Comparison of ENCODE assay signal across 26 mouse cellular contexts in genomic region chr8:115551262-115551661, GRCm38 (mm10).
DNase-seq lines count a peak whose midpoint lies in the region; ATAC-seq and TF ChIP-seq lines count a peak whose summit lies in the region.
"Had no signal": no experiment of that assay in that cellular context is flagged by ENCODE, and none has a peak within 500 bp of the region (broad histone marks: within the 10 kb centered on the region; RNA-seq: fewer than 3 reads in every experiment).

No protein-coding gene starts in this region.

- H3K9ac ChIP-seq in lung, postnatal 0 days (replicated peaks; ENCODE audit: low read depth) = no peak overlapping the region
- H3K9ac ChIP-seq: embryonic facial prominence, embryonic 13.5 days; forebrain, embryonic 13.5 days; limb, embryonic 15.5 days; liver, embryonic 14.5 days; neural tube, embryonic 15.5 days had no signal

- in situ Hi-C loops in Patski (cut with MboI; ENCODE audit: low pct_unique_long_range_greater_than_20kb) = loop anchor here (5.0 kb wide), 1 partner anchor 156 kb away; the partner anchor contains the start of gene Maf

- H3K36me3 ChIP-seq in lung, postnatal 0 days (ENCODE audit: insufficient read depth, low read length) = no peaks in the 10 kb centered on the region
- H3K36me3 ChIP-seq: embryonic facial prominence, embryonic 13.5 days; limb, embryonic 15.5 days; neural tube, embryonic 15.5 days had no signal

- no peak overlapping the region for H3K4me2 ChIP-seq in lung, postnatal 0 days (replicated peaks; ENCODE audit: low read depth, low read length)
- H3K4me2 ChIP-seq: embryonic facial prominence, embryonic 13.5 days; forebrain, embryonic 13.5 days; heart, embryonic 11.5 days; limb, embryonic 15.5 days; midbrain, embryonic 11.5 days; neural tube, embryonic 15.5 days had no signal

- TF ChIP-seq CTCF in lung, postnatal 0 days (IDR thresholded peaks at IDR 0.05) = no peak
- no peak for TF ChIP-seq CTCF in Patski (IDR thresholded peaks at IDR 0.05)

- H3K27me3 ChIP-seq in lung, postnatal 0 days (replicated peaks; ENCODE audit: insufficient read depth, low read length) = no peaks in the 10 kb centered on the region
- H3K27me3 ChIP-seq in Patski = peaks cover 4% of the 10 kb centered on the region
- H3K27me3 ChIP-seq: embryonic facial prominence, embryonic 13.5 days; forebrain, embryonic 13.5 days; limb, embryonic 15.5 days; neural tube, embryonic 15.5 days had no signal

- TF ChIP-seq EP300 in lung, postnatal 0 days (IDR thresholded peaks at IDR 0.05) = no peak

- no peaks in the 10 kb centered on the region for H3K4me1 ChIP-seq in lung, postnatal 0 days (ENCODE audit: insufficient read depth, low read depth, low read length)
- H3K4me1 ChIP-seq: embryonic facial prominence, embryonic 13.5 days; limb, embryonic 15.5 days had no signal

- WGBS in lung, postnatal 0 days = 66% methylated on average over 5 of the region's 5 CpGs

- POLR2A ChIA-PET in Patski (lab: Charles Lee) = interaction anchor here (0.6 kb wide), 1 partner anchor 709 kb away, joined by 4 read pairs; no protein-coding TSS in a partner anchor

- no peaks in the 10 kb centered on the region for H3K9me3 ChIP-seq in lung, postnatal 0 days (ENCODE audit: low read length)
- H3K9me3 ChIP-seq: embryonic facial prominence, embryonic 13.5 days; forebrain, embryonic 13.5 days; limb, embryonic 15.5 days; neural tube, embryonic 15.5 days had no signal

- ATAC-seq in lung, postnatal 0 days = no peak; the same call in 1 of the 2 replicates
- peak; percentile 96 for ATAC-seq in Patski
- ATAC-seq: forebrain, embryonic 13.5 days; intestine, postnatal 0 days had no signal

- H3K27ac ChIP-seq in lung, postnatal 0 days (ENCODE audit: low read length) = no peak overlapping the region
- H3K27ac ChIP-seq: embryonic facial prominence, embryonic 13.5 days; forebrain, embryonic 13.5 days; left cerebral cortex, adult 2 months; limb, embryonic 15.5 days; liver, embryonic 14.5 days; neural tube, embryonic 15.5 days had no signal

- peak; percentile 30 for DNase-seq in lung, postnatal 0 days (ENCODE audit: low spot score)
- DNase-seq in lung, postnatal 25 days (ENCODE audit: low spot score) = no peak
- DNase-seq in Patski (ENCODE audit: low read depth, low spot score) = peak; percentile 61
- peak; percentile 28 for DNase-seq in kidney, adult 9 months
- DNase-seq in kidney, postnatal 14 days = peak; percentile 8
- DNase-seq in layer of hippocampus, adult 11-12 months (ENCODE audit: low spot score) = no peak
- no peak for DNase-seq in adrenal gland, adult 8-10 months
- DNase-seq in layer of hippocampus, postnatal 36 days = no peak
- DNase-seq: adrenal gland, postnatal 14 days; cerebellum, adult 8-10 months; cerebellum, postnatal 36 days; embryo, embryonic 11 days; right cerebral cortex, adult 18-20 months; right cerebral cortex, postnatal 4 days; thymus, adult 18-20 months; thymus, postnatal 4 days had no signal

- CTCF ChIA-PET in Patski (lab: Charles Lee) = interaction anchor here (1.3 to 2.6 kb wide), 2 partner anchors 14 to 89 kb away, joined by 3 to 7 read pairs; no protein-coding TSS in a partner anchor

- no peak overlapping the region for H3K4me3 ChIP-seq in lung, postnatal 0 days (ENCODE audit: low read depth, low read length)
- H3K4me3 ChIP-seq: embryonic facial prominence, embryonic 13.5 days; erythroblast, embryonic 14.5 days; forebrain, embryonic 13.5 days; left cerebral cortex, adult 2 months; limb, embryonic 15.5 days; neural tube, embryonic 15.5 days had no signal

Comparison
In these comparisons a context has a peak if more than half of its experiments do, and no peak if none do; other contexts are left out.
1. DNase-seq: peak in lung, postnatal 0 days (single experiment), Patski (single experiment), kidney, adult 9 months (single experiment) and kidney, postnatal 14 days (single experiment); none in lung, postnatal 25 days (single experiment), layer of hippocampus, adult 11-12 months (single experiment), adrenal gland, adult 8-10 months (single experiment) and layer of hippocampus, postnatal 36 days (0 of 2).